Mouse (Mus musculus) megakaryocyte, embryonic 14.5 days (primary cell): ENCODE data around the gene Hsd17b3.

ENCODE experiments used
- FLI1 ChIP-seq: IDR thresholded peaks from 2 replicates; pipeline ENCODE4 v1.6.1; 2012; ENCODE audit warnings: low read length, inconsistent platforms, mixed read lengths
- GATA1 ChIP-seq: IDR thresholded peaks from 3 replicates; pipeline ENCODE4 v1.6.1; 2012; ENCODE audit warnings: mixed read lengths, low read length, inconsistent platforms, borderline replicate concordance

DNA sequence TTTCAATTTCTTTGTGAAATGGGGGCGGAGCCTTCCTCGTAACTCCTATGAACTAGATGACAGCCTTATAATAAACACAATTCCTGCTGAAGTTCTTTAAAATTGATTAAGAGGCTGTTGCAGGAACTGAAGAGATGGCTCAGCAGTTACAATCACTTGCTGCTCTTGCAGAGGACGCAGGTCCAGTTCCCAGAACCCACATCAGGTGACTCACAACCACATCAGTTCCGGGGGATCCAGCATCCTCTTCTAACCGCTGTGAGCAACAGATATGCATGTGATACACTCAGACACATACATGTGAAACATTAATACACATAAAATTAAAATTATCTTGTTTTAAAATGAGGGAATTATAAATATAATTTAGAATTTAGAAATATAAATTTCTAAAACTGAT is 11.4 kb downstream of the Hsd17b3 start:
- no peak for TF ChIP-seq GATA1
- no peak for TF ChIP-seq FLI1
